Mouse (Mus musculus) kidney, embryonic 16.5 days (tissue): ENCODE measurements at regions not wholly inside any gene's neighbourhood (a gene's known extent, or its start where the extent isn't known, plus 50 kb on each side); places are given as distances from the start of the nearest gene placed in this dataset.

Experiments
- ATAC-seq: fragments of 200-750 bp; cut with Nextera tagmentation; 2 replicates; pipeline ENCODE4 v1.8.0; 2017; ENCODE audit warnings: moderate TSS enrichment; ENCODE audit not compliant: low FRiP score, low TSS enrichment
- H3K27ac ChIP-seq: fragments of 300-500 bp; sonication (generic); 2 replicates; pipeline ENCODE4 v1.5.1; 2014; ENCODE audit warnings: low read length
- H3K27me3 ChIP-seq: fragments of 300-500 bp; sonication (generic); 2 replicates; pipeline ENCODE4 v1.6.1; 2014; ENCODE audit warnings: low read length, control low read depth, mixed read lengths; ENCODE audit not compliant: insufficient read depth
- H3K36me3 ChIP-seq: fragments of 300-500 bp; sonication (generic); 2 replicates; pipeline ENCODE4 v1.6.1; 2014; ENCODE audit warnings: low read length, control low read depth, mixed read lengths; ENCODE audit not compliant: insufficient read depth
- H3K4me1 ChIP-seq: fragments of 300-500 bp; sonication (generic); 2 replicates; pipeline ENCODE4 v1.6.1; 2014; ENCODE audit warnings: low read length, control low read depth, mixed read lengths; ENCODE audit not compliant: insufficient read depth
- H3K4me2 ChIP-seq: fragments of 300-500 bp; sonication (generic); replicated peaks from 2 replicates; pipeline ENCODE4 v1.6.1; 2014; ENCODE audit warnings: low read depth, low read length
- H3K4me3 ChIP-seq: fragments of 300-500 bp; sonication (generic); 2 replicates; pipeline ENCODE4 v1.5.1; 2014; ENCODE audit warnings: mild to moderate bottlenecking, low read length
- H3K9ac ChIP-seq: fragments of 300-500 bp; sonication (generic); replicated peaks from 2 replicates; pipeline ENCODE4 v1.6.1; 2014; ENCODE audit warnings: low read length
- H3K9me3 ChIP-seq: fragments of 300-500 bp; sonication (generic); 2 replicates; pipeline ENCODE4 v1.6.1; 2016; ENCODE audit warnings: low read length, control low read depth
- WGBS: fragments of 180-500 bp; shearing (Covaris S2); extraction: QIAGEN DNeasy Blood & Tissue Kit; methylation state at CpG from one replicate; pipeline ENCODE4 v1.1.7; 2014; 5-methylcytosine and 5-hydroxymethylcytosine counted together

- H3K4me3 ChIP-seq = no peak overlapping the region
- H3K27ac ChIP-seq = no peak overlapping the region
- no peaks in the 10 kb centered on the region for H3K4me1 ChIP-seq
- H3K4me2 ChIP-seq = no peak overlapping the region
- H3K9me3 ChIP-seq = no peaks in the 10 kb centered on the region
- ATAC-seq = no peak
- H3K36me3 ChIP-seq = no peaks in the 10 kb centered on the region
- no peak overlapping the region for H3K9ac ChIP-seq
- H3K27me3 ChIP-seq = no peaks in the 10 kb centered on the region
- 86% methylated on average over 1 of the region's 1 CpGs for WGBS
These were observed 76.8 kb upstream of the Crbn start for GRCm38 (mm10) chr6:106876690-106877089.

- no peaks in the 10 kb centered on the region for H3K27me3 ChIP-seq
- H3K4me1 ChIP-seq = no peaks in the 10 kb centered on the region
- no peak overlapping the region for H3K4me2 ChIP-seq
- no peak overlapping the region for H3K27ac ChIP-seq
- H3K36me3 ChIP-seq = no peaks in the 10 kb centered on the region
- WGBS = 64% methylated on average over 4 of the region's 4 CpGs
- no peak overlapping the region for H3K9ac ChIP-seq
- no peak overlapping the region for H3K4me3 ChIP-seq
- no peak for ATAC-seq
- H3K9me3 ChIP-seq = no peaks in the 10 kb centered on the region
These were observed 92.2 kb upstream of the Crbn start for GRCm38 (mm10) chr6:106891879-106892638.

- no peaks in the 10 kb centered on the region for H3K4me1 ChIP-seq
- 53% methylated on average over 2 of the region's 2 CpGs for WGBS
- no peak for ATAC-seq
- no peaks in the 10 kb centered on the region for H3K27me3 ChIP-seq
- H3K4me3 ChIP-seq = no peak overlapping the region
- no peaks in the 10 kb centered on the region for H3K36me3 ChIP-seq
- H3K27ac ChIP-seq = no peak overlapping the region
- no peak overlapping the region for H3K4me2 ChIP-seq
- no peaks in the 10 kb centered on the region for H3K9me3 ChIP-seq
- H3K9ac ChIP-seq = no peak overlapping the region
These were observed 92.7 kb upstream of the Crbn start for GRCm38 (mm10) chr6:106892639-106892934.

DNA sequence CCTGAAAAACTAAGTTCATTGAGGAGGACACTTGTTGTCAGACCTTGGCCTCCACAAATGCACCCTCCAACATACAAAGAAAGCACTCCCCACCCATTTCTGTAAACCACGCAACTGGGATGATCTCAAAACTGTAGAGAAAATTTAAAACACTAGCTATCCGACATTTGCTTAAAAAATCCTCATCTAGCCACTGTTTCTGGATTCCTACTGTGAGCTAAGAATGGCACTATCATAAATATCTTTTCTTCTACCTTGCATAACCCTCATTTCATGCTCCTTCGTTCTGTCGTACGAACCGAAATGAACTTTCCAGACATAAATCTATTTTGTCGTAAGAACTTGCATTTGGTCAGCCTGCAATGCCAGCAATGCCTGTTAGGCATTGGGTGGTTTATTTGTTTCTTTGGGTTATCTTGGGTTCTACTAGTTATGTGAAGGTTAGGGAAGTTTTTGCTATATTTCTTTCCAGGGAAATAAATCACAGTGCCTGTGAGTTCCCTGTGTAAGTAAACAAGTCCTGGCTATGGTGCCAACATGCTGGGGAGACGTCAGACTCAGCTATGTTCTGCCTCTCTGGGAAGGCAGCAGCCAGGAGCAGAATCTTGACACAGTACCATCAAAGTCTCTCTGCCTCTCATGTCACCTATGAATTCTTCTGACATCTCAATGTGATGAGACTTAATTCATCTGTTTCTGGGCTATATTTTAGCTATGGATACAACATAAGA lies 104.2 kb upstream of the Crbn start:
- WGBS = 63% methylated on average over 8 of the region's 8 CpGs
- no peaks in the 10 kb centered on the region for H3K4me1 ChIP-seq
- no peak for ATAC-seq

DNA sequence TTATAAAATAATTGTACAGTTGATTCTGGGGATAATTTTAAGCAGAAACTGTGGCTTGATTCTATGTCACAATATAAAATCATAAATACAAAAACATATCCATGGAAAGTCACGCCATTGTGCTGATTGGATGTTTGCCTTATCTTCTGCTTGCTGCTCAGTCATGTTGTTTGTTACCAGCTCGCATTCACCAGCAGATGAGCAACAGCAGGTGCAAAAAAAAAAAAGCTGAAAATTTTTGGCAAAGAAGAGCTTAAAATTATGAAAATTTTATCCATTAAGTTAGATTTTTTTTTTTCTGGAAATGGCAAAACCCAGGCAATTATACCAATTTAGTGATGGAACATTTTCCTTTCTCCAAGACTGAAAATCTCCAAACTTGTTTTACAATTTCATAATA lies 115.2 kb upstream of the Crbn start:
- H3K36me3 ChIP-seq = no peaks in the 10 kb centered on the region
- no peak overlapping the region for H3K4me2 ChIP-seq
- H3K27me3 ChIP-seq = no peaks in the 10 kb centered on the region
- H3K9ac ChIP-seq = no peak overlapping the region
- no peak overlapping the region for H3K27ac ChIP-seq
- H3K9me3 ChIP-seq = no peaks in the 10 kb centered on the region
- 80% methylated on average over 2 of the region's 2 CpGs for WGBS
- no peak for ATAC-seq
- no peak overlapping the region for H3K4me3 ChIP-seq
- no peaks in the 10 kb centered on the region for H3K4me1 ChIP-seq

More for the DNA sequence above, 104.2 kb upstream of the Crbn start:
- no peak overlapping the region for H3K4me2 ChIP-seq
- no peaks in the 10 kb centered on the region for H3K36me3 ChIP-seq
- H3K27ac ChIP-seq = no peak overlapping the region
- H3K4me3 ChIP-seq = no peak overlapping the region
- no peaks in the 10 kb centered on the region for H3K27me3 ChIP-seq
- no peak overlapping the region for H3K9ac ChIP-seq
- H3K9me3 ChIP-seq = no peaks in the 10 kb centered on the region

GRCm38 (mm10) chr6:106916683-106917289 lies 116.9 kb upstream of the Crbn start:
- H3K27me3 ChIP-seq = no peaks in the 10 kb centered on the region
- WGBS = 94% methylated on average over 3 of the region's 3 CpGs
- no peak for ATAC-seq
- H3K9me3 ChIP-seq = no peaks in the 10 kb centered on the region
- no peak overlapping the region for H3K27ac ChIP-seq
- H3K4me2 ChIP-seq = no peak overlapping the region
- H3K9ac ChIP-seq = no peak overlapping the region
- H3K4me3 ChIP-seq = no peak overlapping the region
- no peaks in the 10 kb centered on the region for H3K36me3 ChIP-seq
- H3K4me1 ChIP-seq = no peaks in the 10 kb centered on the region

DNA sequence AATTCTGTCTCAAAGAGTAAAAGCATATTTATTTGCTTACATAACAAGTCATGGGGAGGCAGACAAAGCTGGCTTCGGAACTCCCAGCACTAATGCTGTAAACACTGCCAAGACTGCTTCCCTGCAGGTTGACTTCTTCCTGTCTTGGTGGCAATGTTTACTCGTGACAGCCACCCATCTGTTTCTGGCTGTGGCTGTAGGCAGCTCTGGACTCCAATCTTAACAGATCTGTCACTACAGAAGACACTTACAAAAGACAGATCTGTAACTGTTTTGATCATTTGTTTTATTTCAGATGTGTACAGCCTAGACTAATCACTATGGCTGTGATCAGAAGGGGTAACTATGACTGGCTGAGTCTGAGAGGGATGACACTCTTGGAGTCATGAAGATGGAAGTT lies 121.1 kb upstream of the Crbn start:
- WGBS = 41% methylated on average over 2 of the region's 2 CpGs
- no peak overlapping the region for H3K27ac ChIP-seq
- no peak for ATAC-seq

GRCm38 (mm10) chr6:106925486-106925885 lies 125.6 kb upstream of the Crbn start:
- H3K4me3 ChIP-seq = no peak overlapping the region
- no peaks in the 10 kb centered on the region for H3K4me1 ChIP-seq
- H3K36me3 ChIP-seq = no peaks in the 10 kb centered on the region
- ATAC-seq = no peak
- 84% methylated on average over 2 of the region's 2 CpGs for WGBS
- H3K9me3 ChIP-seq = no peaks in the 10 kb centered on the region
- H3K4me2 ChIP-seq = no peak overlapping the region
- no peak overlapping the region for H3K27ac ChIP-seq
- no peaks in the 10 kb centered on the region for H3K27me3 ChIP-seq
- H3K9ac ChIP-seq = no peak overlapping the region

More for the DNA sequence above, 121.1 kb upstream of the Crbn start:
- Histone ChIP-seq H3K27me3 (no peaks in the 10 kb centered on the region), H3K4me2 (no peak overlapping the region), H3K4me3 (no peak overlapping the region), H3K9me3 (no peaks in the 10 kb centered on the region), H3K9ac (no peak overlapping the region), H3K36me3 (no peaks in the 10 kb centered on the region), H3K4me1 (no peaks in the 10 kb centered on the region)

GRCm38 (mm10) chr6:106933584-106933983 lies 133.7 kb upstream of the Crbn start:
- Histone ChIP-seq H3K36me3 (no peaks in the 10 kb centered on the region), H3K27me3 (no peaks in the 10 kb centered on the region), H3K9me3 (no peaks in the 10 kb centered on the region), H3K4me3 (no peak overlapping the region), H3K4me2 (no peak overlapping the region), H3K4me1 (no peaks in the 10 kb centered on the region), H3K27ac (no peak overlapping the region), H3K9ac (no peak overlapping the region)
- no peak for ATAC-seq
- WGBS = 82% methylated on average over 6 of the region's 6 CpGs
